Mouse (Mus musculus) layer of hippocampus, adult 8-10 months (tissue): ENCODE results near the gene Zscan12. TPM values are rescaled to one million over a fixed set of nuclear protein-coding genes. Genes with fewer than 3 reads are reported as not detected.
"Not testable (repeated sequence)": the region's sequence is repeated elsewhere in the genome, so short reads cannot be mapped to it uniquely, and the experiment has no call there.

Source experiments
- DNase-seq, 2 experiments: peaks; one replicate each; pipeline ENCODE4 v3.0.0; 2022; ENCODE audit warnings: low spot score in 2 of 2
- total RNA-seq, 4 experiments: library from RNA; stranded (reverse); gene quantifications; 2 replicates each; pipeline ENCODE4 v1.2.4; 2022

Zscan12 gene
- total RNA-seq: 10 to 100 TPM in 1 of 4 experiments, 1 to 10 TPM in 3; 8.1 to 10.1 (median 8.5) TPM

GRCm38 (mm10) chr13:21362621-21363248 is at the start of gene Zscan12:
Zscan12 (plus strand) TSS chr13:21362820.
- DNase-seq: peak; percentile 87 to 88

GRCm38 (mm10) chr13:21312854-21313253 is 49.8 kb upstream of the Zscan12 start:
- no peak for DNase-seq

GRCm38 (mm10) chr13:21313903-21314302 is 48.7 kb upstream of the Zscan12 start:
- no peak for DNase-seq

- no peak for DNase-seq
Observed at GRCm38 (mm10) chr13:21320262-21320661, 42.4 kb upstream of the Zscan12 start.

GRCm38 (mm10) chr13:21321890-21322494 is 40.6 kb upstream of the Zscan12 start:
- DNase-seq: peak in 1 of 2 experiments; percentile 27

GRCm38 (mm10) chr13:21322509-21323375 is 39.9 kb upstream of the Zscan12 start:
- peak; percentile 40 to 76 for DNase-seq

- DNase-seq: no peak
Observed at GRCm38 (mm10) chr13:21323405-21323804, 39.2 kb upstream of the Zscan12 start.

- no peak for DNase-seq
Observed at GRCm38 (mm10) chr13:21326191-21326590, 36.4 kb upstream of the Zscan12 start.

- DNase-seq: peak; percentile 48 to 84
Observed at GRCm38 (mm10) chr13:21326657-21327211, 35.9 kb upstream of the Zscan12 start.

- DNase-seq: no peak
Observed at GRCm38 (mm10) chr13:21327424-21327823, 35.2 kb upstream of the Zscan12 start.

GRCm38 (mm10) chr13:21346610-21347009 is 16.0 kb upstream of the Zscan12 start, which contains the start of gene Olfr1367:
Olfr1367 (plus strand) TSS chr13:21346910.
- DNase-seq: no peak

- no peak for DNase-seq
Observed at GRCm38 (mm10) chr13:21350593-21350992, 12.0 kb upstream of the Zscan12 start.

GRCm38 (mm10) chr13:21363719-21364118 is 1.1 kb downstream of the Zscan12 start:
- DNase-seq: no peak

GRCm38 (mm10) chr13:21366635-21367034 is 4.0 kb downstream of the Zscan12 start:
- DNase-seq: no peak

GRCm38 (mm10) chr13:21372700-21373099 is 10.1 kb downstream of the Zscan12 start:
- DNase-seq: no peak

- no peak for DNase-seq
Observed at GRCm38 (mm10) chr13:21377773-21378172, 15.2 kb downstream of the Zscan12 start.

GRCm38 (mm10) chr13:21395211-21395610 is 32.6 kb downstream of the Zscan12 start:
- no peak for DNase-seq

- no peak for DNase-seq
Observed at GRCm38 (mm10) chr13:21395623-21396022, 33.0 kb downstream of the Zscan12 start.

GRCm38 (mm10) chr13:21396048-21396447 is 33.4 kb downstream of the Zscan12 start:
- not testable (repeated sequence) for DNase-seq

- no peak for DNase-seq
Observed at GRCm38 (mm10) chr13:21397486-21397885, 34.9 kb downstream of the Zscan12 start.

- DNase-seq: no peak
Observed at GRCm38 (mm10) chr13:21401166-21401565, 38.5 kb downstream of the Zscan12 start.
